Mouse (Mus musculus) ES-E14 (cell line): Measurements from ENCODE around the gene Lypd1. TPM values are rescaled to one million over a fixed set of nuclear protein-coding genes. Genes with fewer than 3 reads are reported as not detected.

Experiments used
- DNase-seq: peaks from one replicate; pipeline ENCODE4 v3.0.0-alpha.2; 2013; ENCODE audit warnings: low read depth, low spot score
- H3K27ac ChIP-seq: 2 replicates; pipeline ENCODE4 v1.5.1; 2012; ENCODE audit warnings: low read depth, mild to moderate bottlenecking, low read length, moderate library complexity, mixed read lengths; ENCODE audit not compliant: poor library complexity, insufficient read depth, severe bottlenecking
- H3K36me3 ChIP-seq: 2 replicates; pipeline ENCODE4 v1.6.1; 2012; ENCODE audit warnings: mild to moderate bottlenecking, low read length, moderate library complexity, mixed read lengths; ENCODE audit not compliant: control insufficient read depth, poor library complexity, insufficient read depth, severe bottlenecking
- H3K4me1 ChIP-seq, 2 experiments: fragments of 150-350 bp in 1 of 2; sonication (generic) in 1 of 2; 2 replicates each; pipeline ENCODE4 v1.6.1; 2012; ENCODE audit warnings: low read length in 2 of 2, mild to moderate bottlenecking in 1 of 2, mixed read lengths in 1 of 2; ENCODE audit not compliant: control insufficient read depth in 2 of 2, insufficient read depth in 2 of 2, poor library complexity in 1 of 2
- H3K4me3 ChIP-seq, 2 experiments: fragments of 150-350 bp in 1 of 2; sonication (generic) in 1 of 2; 2 replicates each; pipeline ENCODE4 v1.5.1; 2012; ENCODE audit warnings: low read length in 2 of 2, low read depth in 1 of 2, mild to moderate bottlenecking in 1 of 2, mixed read lengths in 1 of 2; ENCODE audit not compliant: insufficient read depth in 1 of 2, poor library complexity in 1 of 2, severe bottlenecking in 1 of 2
- H3K9ac ChIP-seq: 2 replicates; pipeline ENCODE4 v1.6.1; 2012; ENCODE audit warnings: low read depth, mild to moderate bottlenecking, low read length, mixed read lengths; ENCODE audit not compliant: poor library complexity, insufficient read depth, severe bottlenecking
- H3K9me3 ChIP-seq: fragments of 150-350 bp; sonication (generic); 2 replicates; pipeline ENCODE4 v1.6.1; 2012; ENCODE audit warnings: low read depth, mild to moderate bottlenecking, low read length; ENCODE audit not compliant: control insufficient read depth, insufficient read depth
- CHD2 ChIP-seq: IDR thresholded peaks from 2 replicates; pipeline ENCODE4 v1.6.1; 2014; ENCODE audit warnings: mild to moderate bottlenecking, low read depth, low read length, inconsistent platforms
- HCFC1 ChIP-seq: IDR thresholded peaks from 2 replicates; pipeline ENCODE4 v1.6.1; 2012; ENCODE audit warnings: low read length, inconsistent platforms, borderline replicate concordance; ENCODE audit not compliant: insufficient read depth
- MAFK ChIP-seq: IDR thresholded peaks from 2 replicates; pipeline ENCODE4 v1.6.1; 2014; ENCODE audit warnings: mild to moderate bottlenecking, low read depth, low read length, inconsistent platforms; ENCODE audit not compliant: insufficient read depth
- ZC3H11A ChIP-seq: IDR thresholded peaks from 2 replicates; pipeline ENCODE4 v1.6.1; 2012; ENCODE audit warnings: low read depth, mild to moderate bottlenecking, inconsistent platforms, low read length, borderline replicate concordance
- ZNF384 ChIP-seq: IDR thresholded peaks from 2 replicates; pipeline ENCODE4 v1.6.1; 2012; ENCODE audit warnings: low read depth, low read length, inconsistent platforms
- in situ Hi-C, 2 experiments: fragments of 600-800 bp; cut with MboI; formaldehyde crosslinking; loops; one replicate each; pipeline ENCODE4 v1.15.1; 2025; ENCODE audit warnings: low sequenced_read_pairs in 2 of 2, inconsistent platforms in 1 of 2; ENCODE audit not compliant: unreplicated experiment in 2 of 2
- total RNA-seq: library from RNA; depleted of rRNA; stranded (reverse); fragments of 300-350 nt; gene quantifications from 2 replicates; pipeline ENCODE4 v1.2.3, GENCODE M21; 2012

Gene Lypd1
- total RNA-seq, 1 experiment, result 0.80 TPM

DNA sequence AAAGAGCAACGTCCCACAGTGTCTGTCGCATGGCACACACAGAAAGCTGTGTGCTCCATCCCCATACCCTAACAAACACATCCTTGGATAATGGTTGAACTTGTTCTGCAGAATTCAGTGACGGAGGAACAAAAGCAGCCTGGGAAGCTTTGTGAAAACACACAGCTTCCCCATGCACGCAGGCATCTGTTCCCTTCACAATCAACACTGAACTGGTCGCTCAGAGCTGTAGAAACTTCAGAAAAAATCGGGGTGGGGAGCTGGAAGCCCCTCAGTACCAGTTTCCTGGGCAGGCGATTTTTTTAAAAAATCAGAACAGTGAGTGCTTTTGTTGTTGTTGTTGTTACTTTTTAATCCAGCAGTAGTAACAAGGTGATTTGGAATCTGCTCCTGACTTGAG lies 42.8 kb downstream of the Lypd1 start:
- H3K4me3 ChIP-seq, result no peak overlapping the region
- no peaks in the 10 kb centered on the region for H3K4me1 ChIP-seq
- TF ChIP-seq ZNF384 (no peak), MAFK (no peak), CHD2 (no peak), HCFC1 (no peak), ZC3H11A (no peak)
- DNase-seq, result no peak
- no peaks in the 10 kb centered on the region for H3K36me3 ChIP-seq
- H3K9me3 ChIP-seq, result no peaks in the 10 kb centered on the region
- no peak overlapping the region for H3K9ac ChIP-seq
- in situ Hi-C loops, result no loop called here
- no peak overlapping the region for H3K27ac ChIP-seq

DNA sequence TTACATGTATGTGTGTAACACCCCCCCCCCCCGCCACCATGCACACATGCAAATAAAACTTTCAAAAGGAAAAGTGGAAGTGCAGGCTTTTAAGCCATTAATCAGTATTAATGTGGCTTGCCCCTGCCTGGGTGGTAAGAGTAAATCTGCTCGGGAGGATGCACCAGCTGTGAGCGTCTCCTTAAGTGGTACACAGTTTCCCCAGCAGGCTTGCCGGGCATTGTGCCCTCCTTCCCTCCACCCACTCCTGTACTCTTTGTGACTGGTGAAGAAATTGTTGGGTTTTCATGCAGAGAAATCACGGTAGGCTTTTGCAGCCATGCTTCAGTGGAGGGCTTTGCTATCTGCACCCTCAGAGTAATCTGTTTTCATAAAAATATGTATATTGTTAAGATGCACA lies 54.3 kb downstream of the Lypd1 start:
- no peaks in the 10 kb centered on the region for H3K9me3 ChIP-seq
- H3K4me1 ChIP-seq, result no peaks in the 10 kb centered on the region
- DNase-seq, result no peak
- no peaks in the 10 kb centered on the region for H3K36me3 ChIP-seq
- TF ChIP-seq ZNF384, result no peak
- no peak for TF ChIP-seq HCFC1
- TF ChIP-seq CHD2, result no peak
- no peak for TF ChIP-seq MAFK
- in situ Hi-C loops, result no loop called here
- H3K4me3 ChIP-seq, result no peak overlapping the region
- no peak overlapping the region for H3K27ac ChIP-seq
- H3K9ac ChIP-seq, result no peak overlapping the region

DNA sequence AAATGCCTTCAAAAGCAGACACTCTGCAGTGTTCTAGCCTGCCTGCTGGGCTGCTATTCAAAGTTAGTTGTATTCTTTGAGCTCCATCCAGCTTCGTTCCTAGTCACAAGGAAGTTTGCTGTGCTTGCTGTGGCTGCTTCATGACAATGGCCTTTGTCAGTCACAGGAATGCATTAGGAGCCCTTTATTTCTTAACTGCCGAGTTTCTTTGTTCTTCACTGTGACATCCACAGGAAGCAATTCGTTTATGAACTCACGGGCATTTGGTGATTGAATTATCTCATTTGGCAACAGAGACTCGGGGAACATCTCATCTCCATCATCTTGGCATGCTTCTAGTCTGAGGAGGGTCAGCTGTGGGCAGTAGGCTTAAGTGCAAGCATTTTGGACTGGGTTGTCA lies 58.3 kb downstream of the Lypd1 start:
- H3K27ac ChIP-seq, result no peak overlapping the region
- in situ Hi-C loops, result no loop called here
- no peak for TF ChIP-seq MAFK
- no peak for TF ChIP-seq ZC3H11A
- no peak for TF ChIP-seq CHD2
- H3K9ac ChIP-seq, result no peak overlapping the region
- no peaks in the 10 kb centered on the region for H3K36me3 ChIP-seq
- H3K9me3 ChIP-seq, result no peaks in the 10 kb centered on the region
- H3K4me1 ChIP-seq, result no peaks in the 10 kb centered on the region
- DNase-seq, result peak; percentile 1
- no peak overlapping the region for H3K4me3 ChIP-seq

GRCm38 (mm10) chr1:125839746-125840392 lies 73.0 kb downstream of the Lypd1 start:
- H3K9me3 ChIP-seq, result no peaks in the 10 kb centered on the region
- in situ Hi-C loops, result no loop called here
- no peak overlapping the region for H3K4me3 ChIP-seq
- DNase-seq, result no peak
- TF ChIP-seq CHD2, result no peak
- no peak for TF ChIP-seq MAFK
- no peak for TF ChIP-seq HCFC1
- H3K36me3 ChIP-seq, result no peaks in the 10 kb centered on the region
- H3K4me1 ChIP-seq, result no peaks in the 10 kb centered on the region
- no peak overlapping the region for H3K27ac ChIP-seq
- no peak overlapping the region for H3K9ac ChIP-seq

- H3K9ac ChIP-seq, result no peak overlapping the region
- H3K4me3 ChIP-seq, result no peak overlapping the region
- no peak for DNase-seq
- no peak for TF ChIP-seq ZC3H11A
- TF ChIP-seq CHD2, result no peak
- TF ChIP-seq HCFC1, result no peak
- TF ChIP-seq ZNF384, result no peak
- no peak for TF ChIP-seq MAFK
- H3K9me3 ChIP-seq, result no peaks in the 10 kb centered on the region
- in situ Hi-C loops, result no loop called here
- H3K4me1 ChIP-seq, result no peaks in the 10 kb centered on the region
- H3K27ac ChIP-seq, result no peak overlapping the region
- H3K36me3 ChIP-seq, result no peaks in the 10 kb centered on the region
Observed at GRCm38 (mm10) chr1:125837507-125837906, 75.4 kb downstream of the Lypd1 start.
